Comparison of ENCODE assay signal across 9 mouse cellular contexts in the genomic region with DNA sequence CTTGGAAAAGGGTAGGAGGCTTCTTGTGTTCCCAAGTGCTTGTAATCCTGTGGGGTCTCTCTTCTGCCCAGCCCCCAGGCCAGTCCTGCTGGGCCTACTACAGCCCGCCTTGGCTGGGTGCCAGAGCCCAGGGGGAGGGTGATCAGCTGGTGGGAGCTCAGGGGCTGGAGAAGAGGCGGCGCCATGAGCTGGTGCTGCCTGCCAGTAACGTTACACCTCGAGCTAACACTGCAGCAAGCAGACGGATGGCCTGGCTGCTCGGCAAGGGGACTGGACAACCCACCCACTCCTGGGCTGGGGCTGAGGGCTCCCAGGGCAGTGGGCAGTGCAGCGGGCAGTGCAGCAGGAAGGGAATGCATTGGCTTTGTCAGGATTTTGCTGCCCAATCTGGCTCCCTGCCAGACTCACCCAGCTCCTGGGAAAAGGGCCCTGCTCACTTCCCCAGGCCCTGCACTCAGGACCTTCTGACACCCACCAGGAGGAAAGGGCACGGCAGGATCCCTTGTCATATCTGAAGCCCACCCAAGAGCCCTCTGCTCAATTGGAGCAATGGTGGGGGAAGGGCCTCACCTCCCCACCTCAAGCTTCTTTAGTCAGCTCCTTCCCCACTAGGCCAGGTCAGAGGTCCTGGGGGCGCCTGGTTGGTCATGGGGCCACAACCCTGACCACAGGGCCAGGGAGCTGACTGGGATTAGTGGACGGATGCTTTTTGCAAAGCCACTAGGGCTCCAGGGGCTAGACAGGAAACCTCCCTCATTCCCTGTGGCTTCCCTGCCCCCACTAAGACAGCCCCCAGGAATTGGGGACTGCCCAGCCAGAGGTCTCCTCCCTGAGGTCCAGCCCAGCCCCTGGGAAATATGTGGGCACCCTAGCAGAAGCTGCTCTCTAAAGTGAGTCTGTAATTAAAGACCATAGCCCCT. TPM values are rescaled to one million over a fixed set of nuclear protein-coding genes. Genes with fewer than 3 reads are reported as not detected.
A peak's percentile ranks its signal among the peaks of the same experiment; 100 is the strongest.
DNase-seq lines count a peak whose midpoint lies in the region; ATAC-seq and TF ChIP-seq lines count a peak whose summit lies in the region.
"Had no signal": no experiment of that assay in that cellular context is flagged by ENCODE, and none has a peak within 500 bp of the region (broad histone marks: within the 10 kb centered on the region; RNA-seq: fewer than 3 reads in every experiment).

No protein-coding gene starts in this region.

- H3K9me3 ChIP-seq in kidney, embryonic 15.5 days (replicated peaks), result no peaks in the 10 kb centered on the region
- no peaks in the 10 kb centered on the region for H3K9me3 ChIP-seq in hindbrain, embryonic 11.5 days (ENCODE audit: control insufficient read depth, low read length)
- no peaks in the 10 kb centered on the region for H3K9me3 ChIP-seq in lung, postnatal 0 days (ENCODE audit: low read length)

- ATAC-seq in kidney, embryonic 15.5 days (replicated peaks; ENCODE audit: low FRiP score), result peak; percentile 86
- peak; percentile 70 for ATAC-seq in hindbrain, embryonic 11.5 days (ENCODE audit: low FRiP score)
- ATAC-seq in lung, postnatal 0 days, result peak; percentile 35
- no peak for ATAC-seq in megakaryocyte, adult 5-6 weeks (ENCODE audit: poor library complexity, severe bottlenecking)

- H3K4me3 ChIP-seq in kidney, embryonic 15.5 days (replicated peaks), result peak overlapping the region; percentile 45
- peak overlapping the region; percentile 25 for H3K4me3 ChIP-seq in hindbrain, embryonic 11.5 days (ENCODE audit: low read depth, low read length)
- peak overlapping the region; percentile 25; the same call in 1 of the 2 replicates for H3K4me3 ChIP-seq in lung, postnatal 0 days (ENCODE audit: low read depth, low read length)

- peaks cover 17% of the 10 kb centered on the region for H3K27me3 ChIP-seq in kidney, embryonic 15.5 days
- no peaks in the 10 kb centered on the region for H3K27me3 ChIP-seq in hindbrain, embryonic 11.5 days (ENCODE audit: control insufficient read depth, insufficient read depth, low read length)
- H3K27me3 ChIP-seq in lung, postnatal 0 days (replicated peaks; ENCODE audit: insufficient read depth, low read length), result no peaks in the 10 kb centered on the region

- TF ChIP-seq EP300 in lung, postnatal 0 days (IDR thresholded peaks at IDR 0.05), result no peak

- peaks cover 48% of the 10 kb centered on the region for H3K4me1 ChIP-seq in kidney, embryonic 15.5 days
- H3K4me1 ChIP-seq in hindbrain, embryonic 11.5 days (replicated peaks; ENCODE audit: control insufficient read depth, insufficient read depth, low read length), result peaks cover 13% of the 10 kb centered on the region
- H3K4me1 ChIP-seq in lung, postnatal 0 days (ENCODE audit: insufficient read depth, low read depth, low read length), result peaks cover 20% of the 10 kb centered on the region; the same call in 1 of the 2 replicates

- WGBS in kidney, embryonic 15.5 days, result 13% methylated on average over 11 of the region's 11 CpGs
- 6% methylated on average over 11 of the region's 11 CpGs for WGBS in hindbrain, embryonic 11.5 days
- 19% methylated on average over 11 of the region's 11 CpGs for WGBS in lung, postnatal 0 days

- no peak for TF ChIP-seq CTCF in lung, postnatal 0 days (IDR thresholded peaks at IDR 0.05)

- peak overlapping the region; percentile 78 for H3K4me2 ChIP-seq in kidney, embryonic 15.5 days
- peak overlapping the region; percentile 55 for H3K4me2 ChIP-seq in hindbrain, embryonic 11.5 days (replicated peaks; ENCODE audit: low read depth, low read length)
- H3K4me2 ChIP-seq in lung, postnatal 0 days (replicated peaks; ENCODE audit: low read depth, low read length), result peak overlapping the region; percentile 58

- H3K36me3 ChIP-seq in kidney, embryonic 15.5 days, result no peaks in the 10 kb centered on the region
- no peaks in the 10 kb centered on the region for H3K36me3 ChIP-seq in hindbrain, embryonic 11.5 days (ENCODE audit: control insufficient read depth, insufficient read depth, low read length)
- H3K36me3 ChIP-seq in lung, postnatal 0 days (ENCODE audit: insufficient read depth, low read length), result no peaks in the 10 kb centered on the region

- H3K9ac ChIP-seq in kidney, embryonic 15.5 days, result peak overlapping the region; percentile 49
- no peak overlapping the region for H3K9ac ChIP-seq in hindbrain, embryonic 11.5 days (ENCODE audit: low read depth, low read length)
- H3K9ac ChIP-seq in lung, postnatal 0 days (replicated peaks; ENCODE audit: low read depth), result 0 out of 2 replicates have a peak overlapping the region, but pooled peaks have one; percentile 26

- DNase-seq in kidney, adult 11 months, result no peak
- DNase-seq in embryo, embryonic 11.5 days (ENCODE audit: low read depth, low spot score), result peak; percentile 63
- peak; percentile 70 for DNase-seq in hindbrain, embryonic 11.5 days (ENCODE audit: low spot score)
- DNase-seq in lung, postnatal 0 days (ENCODE audit: low spot score), result peak; percentile 21
- DNase-seq in testis, postnatal 10 days (ENCODE audit: low spot score), result peak; percentile 76
- no peak for DNase-seq in frontal cortex, postnatal 14 days (ENCODE audit: low spot score in 2 of 2)

- H3K27ac ChIP-seq in kidney, embryonic 15.5 days, result peak overlapping the region; percentile 50
- H3K27ac ChIP-seq in hindbrain, embryonic 11.5 days (ENCODE audit: low read depth, low read length), result no peak overlapping the region
- H3K27ac ChIP-seq in lung, postnatal 0 days (ENCODE audit: low read length), result no peak overlapping the region
- H3K27ac ChIP-seq: left cerebral cortex, adult 2 months had no signal

RNA-seq across cellular contexts. Expression of gene Pgf, which starts 1.4 kb away (rescaled TPM):
- 15.9 and 18.8 TPM in 2 replicates for polyA plus RNA-seq in kidney, embryonic 15.5 days (2015; fragmentation: Nextera tagmentation; extraction: Ambion mirVana)
- polyA plus RNA-seq in hindbrain, embryonic 11.5 days (2014; fragmentation: Nextera tagmentation; extraction: Ambion mirVana), result 5.4 and 7.8 TPM in 2 replicates
- polyA plus RNA-seq in lung, postnatal 0 days (2015; fragmentation: Nextera tagmentation; extraction: Ambion mirVana), result 12.7 and 19.0 TPM in 2 replicates
- 0.14 and 0.33 TPM in 2 replicates for total RNA-seq in megakaryocyte, adult 5-6 weeks (2015)
- total RNA-seq in megakaryocyte, adult 5-6 weeks (2017), result 0.18 TPM in 1 of 2 replicates, not detected in the other

RNA-seq across cellular contexts. Expression of gene Rps6kl1, which starts 25.1 kb away (rescaled TPM):
- 1.0 and 1.4 TPM in 2 replicates for polyA plus RNA-seq in kidney, embryonic 15.5 days (2015; fragmentation: Nextera tagmentation; extraction: Ambion mirVana)
- polyA plus RNA-seq in hindbrain, embryonic 11.5 days (2014; fragmentation: Nextera tagmentation; extraction: Ambion mirVana), result 2.3 and 2.6 TPM in 2 replicates
- polyA plus RNA-seq in lung, postnatal 0 days (2015; fragmentation: Nextera tagmentation; extraction: Ambion mirVana), result 0.82 and 0.83 TPM in 2 replicates
- 0.04 TPM in 1 of 2 replicates, not detected in the other for total RNA-seq in megakaryocyte, adult 5-6 weeks (2015)
- 0.15 TPM in 1 of 2 replicates, not detected in the other for total RNA-seq in megakaryocyte, adult 5-6 weeks (2017)

RNA-seq across cellular contexts. Expression of gene Eif2b2, which starts 43.1 kb away (rescaled TPM):
- polyA plus RNA-seq in kidney, embryonic 15.5 days (2015; fragmentation: Nextera tagmentation; extraction: Ambion mirVana), result 98.7 and 105 TPM in 2 replicates
- polyA plus RNA-seq in hindbrain, embryonic 11.5 days (2014; fragmentation: Nextera tagmentation; extraction: Ambion mirVana), result 90.0 and 103 TPM in 2 replicates
- polyA plus RNA-seq in lung, postnatal 0 days (2015; fragmentation: Nextera tagmentation; extraction: Ambion mirVana), result 58.7 and 64.9 TPM in 2 replicates
- 26.4 and 33.8 TPM in 2 replicates for total RNA-seq in megakaryocyte, adult 5-6 weeks (2015)
- 43.8 and 68.9 TPM in 2 replicates for total RNA-seq in megakaryocyte, adult 5-6 weeks (2017)

Comparison
In these comparisons a context has a peak if more than half of its experiments do, and no peak if none do; other contexts are left out.
1. DNase-seq: peak in embryo, embryonic 11.5 days (single experiment), hindbrain, embryonic 11.5 days (single experiment), lung, postnatal 0 days (single experiment) and testis, postnatal 10 days (single experiment); none in kidney, adult 11 months (single experiment) and frontal cortex, postnatal 14 days (0 of 2).
2. Peak in every context shown above with its lines, with median percentiles within 50 percentile points of each other: H3K4me2 ChIP-seq and H3K4me3 ChIP-seq.